Mouse (Mus musculus): ENCODE data around the gene Trpc4.

DNA sequence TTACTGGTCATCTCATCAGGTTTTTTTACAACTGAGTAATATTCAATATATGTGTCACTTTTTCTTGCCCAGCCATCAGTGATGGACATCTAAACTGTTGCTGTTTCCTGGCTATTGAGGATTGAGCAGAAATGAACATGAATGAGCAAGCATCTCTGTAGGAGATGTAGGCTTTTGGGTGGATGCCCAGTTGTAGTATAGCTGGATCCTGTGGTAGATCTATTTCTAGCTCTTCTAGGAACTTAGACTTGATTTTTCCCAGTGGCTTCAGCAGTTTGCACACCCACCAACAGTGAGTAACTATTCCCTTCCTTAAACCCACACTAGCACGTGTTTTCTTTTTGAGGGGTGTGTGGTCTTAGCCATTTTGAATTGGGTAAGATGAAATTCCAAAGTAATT lies 87.3 kb downstream of the Trpc4 start:
- TF ChIP-seq CTCF (IDR thresholded peaks at IDR 0.05; ENCODE audit: extremely low read depth, insufficient read depth, insufficient read length, insufficient replicate concordance) (no peak), POLR2A (IDR thresholded peaks at IDR 0.05; ENCODE audit: low read depth, low read length) (no peak)

Measured in spleen, adult 2 months (tissue).